Mouse (Mus musculus): ENCODE data around the gene Elk3.

- TF ChIP-seq CTCF (IDR thresholded peaks at IDR 0.05; ENCODE audit: low read depth) (no peak), EP300 (optimal IDR thresholded peaks at IDR 0.05) (no peak)
Measured at GRCm38 (mm10) chr10:93227921-93228320, 83.0 kb downstream of the Elk3 start.
